Mouse (Mus musculus): ENCODE measurements around the gene Sod3. TPM values are rescaled to one million over a fixed set of nuclear protein-coding genes. Genes with fewer than 3 reads are reported as not detected.
A peak's percentile ranks its signal among the peaks of the same experiment; 100 is the strongest.

Gene Sod3
- polyA plus RNA-seq, 1 experiment = 48.8 TPM

DNA sequence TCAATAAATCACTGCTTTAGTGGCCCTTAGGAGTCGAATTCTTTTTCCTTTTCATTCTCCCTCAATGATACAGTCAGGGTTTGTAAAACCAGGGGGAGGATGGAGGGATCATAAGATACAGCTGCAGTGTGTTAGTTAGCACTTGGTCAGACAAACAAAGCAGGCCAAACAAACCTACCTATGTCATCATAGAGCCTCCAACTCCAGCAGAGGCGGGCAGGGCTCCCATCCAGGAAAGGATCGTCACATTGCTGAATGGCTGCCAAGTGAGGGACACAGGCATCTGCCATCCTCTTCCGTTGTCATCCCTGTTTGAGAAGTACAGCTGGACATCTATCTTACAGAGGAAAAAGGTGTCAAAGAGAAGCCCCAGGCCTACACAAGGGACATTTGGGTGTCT, 9.2 kb upstream of the Sod3 start:
- no peak overlapping the region for H3K27ac ChIP-seq (ENCODE audit: insufficient read depth, low read length)
- H3K4me1 ChIP-seq (ENCODE audit: control insufficient read depth, insufficient read depth, low read length) = peaks cover 12% of the 10 kb centered on the region
- no peak for TF ChIP-seq CTCF (IDR thresholded peaks at IDR 0.05; ENCODE audit: borderline replicate concordance, insufficient read depth, low read length)
- TF ChIP-seq POLR2A (IDR thresholded peaks at IDR 0.05; ENCODE audit: low read depth, low read length) = no peak
- no peak overlapping the region for H3K4me3 ChIP-seq (ENCODE audit: insufficient read depth, low read length)

- TF ChIP-seq CTCF (IDR thresholded peaks at IDR 0.05; ENCODE audit: borderline replicate concordance, insufficient read depth, low read length) = no peak
- no peak for TF ChIP-seq POLR2A (IDR thresholded peaks at IDR 0.05; ENCODE audit: low read depth, low read length)
- Histone ChIP-seq H3K4me3 (ENCODE audit: insufficient read depth, low read length) (no peak overlapping the region), H3K4me1 (ENCODE audit: control insufficient read depth, insufficient read depth, low read length) (peaks cover 12% of the 10 kb centered on the region), H3K27ac (ENCODE audit: insufficient read depth, low read length) (no peak overlapping the region)
Observed at GRCm38 (mm10) chr5:52355612-52356011, 8.0 kb upstream of the Sod3 start.

- Histone ChIP-seq H3K27ac (ENCODE audit: insufficient read depth, low read length) (no peak overlapping the region), H3K4me3 (ENCODE audit: insufficient read depth, low read length) (no peak overlapping the region), H3K4me1 (ENCODE audit: control insufficient read depth, insufficient read depth, low read length) (peaks cover 3% of the 10 kb centered on the region; the same call in 1 of the 2 replicates)
- TF ChIP-seq POLR2A (IDR thresholded peaks at IDR 0.05; ENCODE audit: low read depth, low read length) = no peak
- no peak for TF ChIP-seq CTCF (IDR thresholded peaks at IDR 0.05; ENCODE audit: borderline replicate concordance, insufficient read depth, low read length)
Observed at GRCm38 (mm10) chr5:52357175-52357754, 6.3 kb upstream of the Sod3 start.

- H3K4me3 ChIP-seq (ENCODE audit: insufficient read depth, low read length) = no peak overlapping the region
- no peak overlapping the region for H3K27ac ChIP-seq (ENCODE audit: insufficient read depth, low read length)
- TF ChIP-seq POLR2A (IDR thresholded peaks at IDR 0.05; ENCODE audit: low read depth, low read length) = no peak
- no peak for TF ChIP-seq CTCF (IDR thresholded peaks at IDR 0.05; ENCODE audit: borderline replicate concordance, insufficient read depth, low read length)
- peaks cover 3% of the 10 kb centered on the region; the same call in 1 of the 2 replicates for H3K4me1 ChIP-seq (ENCODE audit: control insufficient read depth, insufficient read depth, low read length)
Observed at GRCm38 (mm10) chr5:52358120-52358519, 5.5 kb upstream of the Sod3 start.

- peaks cover 3% of the 10 kb centered on the region; the same call in 1 of the 2 replicates for H3K4me1 ChIP-seq (ENCODE audit: control insufficient read depth, insufficient read depth, low read length)
- H3K4me3 ChIP-seq (ENCODE audit: insufficient read depth, low read length) = no peak overlapping the region
- H3K27ac ChIP-seq (ENCODE audit: insufficient read depth, low read length) = no peak overlapping the region
- TF ChIP-seq POLR2A (IDR thresholded peaks at IDR 0.05; ENCODE audit: low read depth, low read length) = no peak
- no peak for TF ChIP-seq CTCF (IDR thresholded peaks at IDR 0.05; ENCODE audit: borderline replicate concordance, insufficient read depth, low read length)
Observed at GRCm38 (mm10) chr5:52360286-52361049, 3.1 kb upstream of the Sod3 start.

- peak overlapping the region; percentile 49; the same call in 1 of the 2 replicates for H3K27ac ChIP-seq (ENCODE audit: insufficient read depth, low read length)
- TF ChIP-seq POLR2A (IDR thresholded peaks at IDR 0.05; ENCODE audit: low read depth, low read length) = no peak
- TF ChIP-seq CTCF (IDR thresholded peaks at IDR 0.05; ENCODE audit: borderline replicate concordance, insufficient read depth, low read length) = no peak
- H3K4me3 ChIP-seq (ENCODE audit: insufficient read depth, low read length) = no peak overlapping the region
- H3K4me1 ChIP-seq (ENCODE audit: control insufficient read depth, insufficient read depth, low read length) = no peaks in the 10 kb centered on the region
Observed at GRCm38 (mm10) chr5:52362776-52363467, 669 bp upstream of the Sod3 start.

- no peak for TF ChIP-seq CTCF (IDR thresholded peaks at IDR 0.05; ENCODE audit: borderline replicate concordance, insufficient read depth, low read length)
- TF ChIP-seq POLR2A (IDR thresholded peaks at IDR 0.05; ENCODE audit: low read depth, low read length) = no peak
- Histone ChIP-seq H3K4me3 (ENCODE audit: insufficient read depth, low read length) (no peak overlapping the region), H3K4me1 (ENCODE audit: control insufficient read depth, insufficient read depth, low read length) (no peaks in the 10 kb centered on the region), H3K27ac (ENCODE audit: insufficient read depth, low read length) (no peak overlapping the region)
Observed at GRCm38 (mm10) chr5:52364521-52364920, 930 bp downstream of the Sod3 start.

GRCm38 (mm10) chr5:52365930-52366329, 2.3 kb downstream of the Sod3 start:
- Histone ChIP-seq H3K4me3 (ENCODE audit: insufficient read depth, low read length) (no peak overlapping the region), H3K4me1 (ENCODE audit: control insufficient read depth, insufficient read depth, low read length) (no peaks in the 10 kb centered on the region), H3K27ac (ENCODE audit: insufficient read depth, low read length) (peak overlapping the region; percentile 4; the same call in 1 of the 2 replicates)
- no peak for TF ChIP-seq POLR2A (IDR thresholded peaks at IDR 0.05; ENCODE audit: low read depth, low read length)
- no peak for TF ChIP-seq CTCF (IDR thresholded peaks at IDR 0.05; ENCODE audit: borderline replicate concordance, insufficient read depth, low read length)

GRCm38 (mm10) chr5:52366661-52367060, 3.1 kb downstream of the Sod3 start:
- no peak overlapping the region for H3K4me3 ChIP-seq (ENCODE audit: insufficient read depth, low read length)
- TF ChIP-seq POLR2A (IDR thresholded peaks at IDR 0.05; ENCODE audit: low read depth, low read length) = no peak
- no peak for TF ChIP-seq CTCF (IDR thresholded peaks at IDR 0.05; ENCODE audit: borderline replicate concordance, insufficient read depth, low read length)
- H3K27ac ChIP-seq (ENCODE audit: insufficient read depth, low read length) = no peak overlapping the region; the same call in 1 of the 2 replicates
- no peaks in the 10 kb centered on the region for H3K4me1 ChIP-seq (ENCODE audit: control insufficient read depth, insufficient read depth, low read length)

All from embryonic fibroblast, embryonic 13.5 days (primary cell).